Mouse (Mus musculus) B cell, adult 2 months (primary cell): ENCODE results near the gene Gatb.

Experiments used
- DNase-seq, 2 experiments: peaks; one replicate each; pipeline ENCODE4 v3.0.0; 2022

The Gatb gene

DNA sequence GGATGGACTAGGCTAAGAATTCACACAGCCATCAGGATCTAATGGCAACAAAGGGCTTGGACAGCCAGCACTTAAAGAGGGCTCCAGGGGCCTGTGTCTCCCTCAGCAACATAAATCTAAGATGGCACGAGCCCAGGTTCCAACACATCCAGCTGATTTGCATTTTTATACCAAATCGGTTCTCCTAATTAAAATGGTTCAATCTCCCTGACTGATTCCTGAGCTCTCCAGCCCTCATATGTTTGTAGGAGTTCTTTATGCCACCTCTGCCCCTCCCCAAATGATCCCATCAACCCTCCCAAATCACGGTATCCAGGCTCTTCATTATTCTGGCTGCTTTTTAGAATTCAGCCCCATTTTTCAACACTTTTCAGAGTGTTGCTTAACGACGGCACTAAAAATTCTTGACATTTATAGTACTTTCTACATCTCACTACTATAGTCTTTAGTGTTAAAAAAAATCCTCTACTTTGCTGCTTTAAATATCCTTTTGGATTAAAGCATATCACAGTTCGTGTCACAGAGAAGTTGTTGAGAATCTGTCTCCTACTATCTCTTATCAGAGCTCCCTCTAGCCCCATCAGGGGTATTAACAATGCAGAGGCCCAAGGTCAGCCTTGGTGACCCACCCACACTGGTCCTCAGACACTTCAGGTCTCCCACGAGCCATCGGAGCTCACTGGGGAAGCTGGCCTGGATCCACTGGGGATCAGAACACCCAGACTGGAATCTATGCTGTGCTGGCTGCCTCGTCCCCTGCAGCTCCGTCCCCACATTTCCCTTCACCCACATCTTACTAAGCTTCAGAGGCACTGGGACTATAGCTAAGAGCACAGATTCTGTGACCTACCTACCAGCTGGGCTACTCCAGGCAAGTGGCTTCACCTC, 88.3 kb downstream of the Gatb start:
- no peak for DNase-seq

DNA sequence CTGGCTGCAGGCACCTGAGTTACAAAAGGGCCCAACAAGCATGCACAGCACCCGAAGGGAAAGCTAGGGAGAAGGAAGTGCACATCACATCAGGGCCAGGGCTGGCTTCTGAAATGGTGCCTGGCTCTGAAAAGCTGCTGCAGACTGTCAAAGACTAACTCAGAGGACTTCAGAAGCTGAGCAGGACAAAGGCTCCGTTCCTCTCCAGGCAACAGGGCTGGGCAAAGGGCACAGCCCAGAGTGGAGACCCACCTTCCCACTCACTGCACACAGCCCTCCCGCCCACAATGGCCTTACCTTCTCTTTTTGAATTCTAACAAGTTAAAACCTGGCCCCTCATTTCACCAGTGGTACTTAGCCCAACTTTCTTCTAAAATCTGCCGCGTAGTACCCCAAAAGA, 89.9 kb downstream of the Gatb start:
- DNase-seq: no peak

DNA sequence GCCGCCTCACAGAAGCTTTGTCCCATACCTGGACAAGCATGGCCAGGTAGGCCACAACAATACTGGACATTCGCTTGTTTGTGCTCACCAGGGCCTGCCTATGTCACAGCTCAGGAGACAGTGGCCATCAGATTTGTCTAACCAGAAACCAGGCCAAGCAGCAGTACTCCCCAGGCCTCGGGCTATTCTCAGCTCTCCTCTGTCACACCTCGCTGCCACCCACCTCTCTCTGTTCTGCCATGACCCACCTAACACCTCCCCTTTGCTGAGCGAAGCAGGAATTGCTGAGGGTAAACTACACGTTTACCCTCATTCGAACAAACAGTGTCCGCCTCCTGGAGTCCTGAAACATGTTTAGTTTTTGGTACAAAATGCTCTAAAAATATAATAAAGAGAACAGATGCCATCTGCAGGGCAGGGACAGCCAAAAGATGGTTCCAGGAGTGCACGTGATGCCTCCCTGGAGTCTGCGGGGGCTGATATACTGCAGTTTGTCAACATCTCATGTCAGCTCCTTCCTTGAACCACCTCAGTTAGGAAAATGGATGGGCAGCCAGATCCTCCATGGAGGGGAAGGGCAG, 90.8 kb downstream of the Gatb start:
- no peak for DNase-seq

DNA sequence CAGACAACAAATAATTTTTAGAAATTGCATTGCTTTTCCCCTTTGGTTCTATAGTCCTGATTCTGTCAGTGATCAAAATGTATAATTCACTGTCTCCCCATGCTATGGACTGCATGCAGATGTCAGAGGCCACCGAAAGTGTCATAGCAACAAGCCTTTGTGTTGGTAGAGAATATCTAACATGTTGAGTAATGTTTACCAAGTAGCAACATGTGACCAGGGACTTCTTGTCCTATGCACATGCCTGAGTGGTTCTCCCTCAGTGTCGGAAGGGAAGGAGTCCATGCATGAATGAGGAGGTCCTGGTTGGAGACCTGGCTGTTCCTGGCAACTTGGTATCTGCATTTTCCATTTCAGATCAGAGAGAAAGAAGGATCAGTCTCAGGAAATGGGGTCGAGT, 92.2 kb downstream of the Gatb start:
- DNase-seq: no peak

DNA sequence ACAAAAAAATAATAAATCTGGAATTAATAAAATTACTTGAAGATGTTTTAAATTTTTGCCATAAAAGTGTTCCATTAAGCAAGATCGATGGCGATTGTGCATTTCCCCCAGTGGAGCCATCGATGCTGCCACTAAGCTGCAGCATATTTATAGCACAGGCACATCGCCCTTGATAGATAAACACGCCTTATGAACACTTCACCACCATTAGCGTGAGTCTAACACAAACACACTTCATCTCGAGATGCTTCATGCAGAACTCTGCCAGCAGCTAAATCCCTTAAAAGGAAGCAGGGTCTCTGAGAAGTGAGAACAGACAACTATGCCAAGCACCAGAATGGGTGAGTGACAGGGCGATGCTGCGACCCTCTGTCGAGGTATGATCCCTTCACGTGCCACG, 92.8 kb downstream of the Gatb start:
- no peak for DNase-seq

DNA sequence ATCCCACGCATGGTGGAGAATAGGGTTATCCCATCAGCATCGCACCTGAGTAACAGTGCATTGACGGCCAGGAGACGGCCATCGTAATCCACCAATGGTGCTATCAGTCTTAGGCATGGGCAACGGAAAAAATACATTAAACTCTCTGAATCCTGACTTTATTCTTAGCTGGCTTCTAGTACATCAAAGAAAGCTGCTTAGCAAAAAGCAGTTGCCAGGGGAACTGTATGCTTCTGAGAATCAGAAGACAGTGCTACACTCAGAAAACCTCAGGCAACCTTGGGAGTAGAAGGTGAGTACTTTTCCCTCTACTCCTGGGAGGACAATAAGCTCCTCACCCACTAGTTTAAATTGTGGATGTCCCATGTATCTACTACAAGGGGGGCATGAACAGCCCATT, 93.8 kb downstream of the Gatb start:
- no peak for DNase-seq

DNA sequence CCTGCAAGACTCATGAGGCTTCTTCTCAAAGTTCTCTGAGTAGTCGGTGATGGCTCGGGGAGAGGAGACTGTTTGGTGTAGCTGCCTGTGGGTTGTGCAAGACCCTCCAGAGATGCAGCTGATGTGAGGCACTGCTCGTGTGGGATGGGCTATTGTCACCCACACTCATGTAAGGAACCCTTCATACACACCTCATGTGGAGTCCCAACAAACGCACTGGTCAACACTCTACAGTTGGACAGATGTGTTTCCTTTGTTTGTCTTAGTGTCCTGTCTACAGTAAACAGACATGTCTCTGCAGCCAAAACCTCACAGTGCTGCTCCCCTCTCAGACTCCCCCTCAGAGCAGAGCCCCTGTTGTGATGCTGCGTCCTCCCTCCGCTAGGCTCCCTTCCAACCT, 95.9 kb downstream of the Gatb start:
- no peak for DNase-seq

DNA sequence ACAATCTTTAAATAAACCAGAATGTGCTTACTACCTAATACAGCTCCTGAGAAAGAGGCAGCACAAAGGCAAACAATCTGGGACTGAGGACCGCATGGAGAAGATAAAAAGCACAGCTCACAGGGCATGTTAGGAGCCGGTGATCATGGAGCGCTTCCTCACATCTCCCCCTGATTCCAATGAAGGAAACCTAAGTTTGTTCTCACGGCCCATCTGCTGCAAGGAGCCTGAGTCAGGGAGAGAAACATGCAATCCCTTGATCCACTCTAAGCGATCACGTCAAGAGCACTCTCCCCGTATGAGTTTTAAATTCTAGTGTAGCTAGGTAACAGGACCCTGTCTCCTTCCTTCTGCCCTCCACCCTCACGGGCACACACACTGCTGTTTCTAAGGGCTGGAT, 103.2 kb downstream of the Gatb start:
- DNase-seq: no peak

DNA sequence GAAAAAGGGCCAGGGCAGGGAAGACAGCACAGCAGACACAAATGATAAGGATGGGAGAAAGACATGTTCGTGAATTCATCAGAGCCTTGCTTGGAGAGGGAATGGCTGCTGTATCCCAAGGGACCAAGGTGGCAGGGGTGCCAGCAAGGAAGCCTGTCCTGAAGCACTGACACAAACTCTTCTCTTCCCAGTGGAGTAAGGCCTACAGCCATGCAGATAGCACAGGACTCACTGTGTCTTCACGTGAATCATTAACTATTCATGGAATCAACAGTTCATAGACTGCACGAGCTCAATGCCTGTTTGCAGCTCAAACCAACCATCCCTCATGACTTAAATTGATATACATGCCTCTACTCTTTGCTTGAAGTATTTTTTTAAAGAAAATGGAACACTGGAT, 104.0 kb downstream of the Gatb start:
- no peak for DNase-seq

DNA sequence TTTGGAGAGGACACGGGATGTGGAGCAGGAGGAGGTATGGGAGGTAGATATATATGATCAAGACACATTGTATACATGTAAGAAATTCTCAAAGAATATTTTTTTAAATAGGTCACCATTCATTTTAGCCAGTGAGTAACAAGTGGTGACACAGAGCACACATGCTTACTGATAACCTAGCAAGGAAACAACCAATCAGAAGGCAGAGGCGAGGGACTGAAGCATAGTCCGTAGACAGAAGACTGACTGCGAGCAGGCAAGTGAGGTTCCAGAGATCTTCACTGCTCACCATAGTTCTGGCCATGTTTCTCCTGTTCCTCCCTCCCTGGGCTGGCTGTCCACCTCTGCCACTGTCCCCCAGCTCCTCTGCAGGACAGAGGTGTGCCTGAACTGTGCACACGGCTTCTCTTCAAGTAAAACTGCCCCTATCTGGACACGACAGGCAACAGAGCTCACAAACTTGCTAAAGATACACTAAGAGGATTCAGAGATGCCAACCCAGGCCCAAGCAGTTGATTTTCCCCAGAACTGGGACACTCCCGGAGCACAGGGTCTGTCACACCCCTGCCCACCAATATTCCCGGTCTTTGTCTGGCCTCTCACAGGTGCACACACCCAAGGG, 105.5 kb downstream of the Gatb start:
- DNase-seq: no peak

DNA sequence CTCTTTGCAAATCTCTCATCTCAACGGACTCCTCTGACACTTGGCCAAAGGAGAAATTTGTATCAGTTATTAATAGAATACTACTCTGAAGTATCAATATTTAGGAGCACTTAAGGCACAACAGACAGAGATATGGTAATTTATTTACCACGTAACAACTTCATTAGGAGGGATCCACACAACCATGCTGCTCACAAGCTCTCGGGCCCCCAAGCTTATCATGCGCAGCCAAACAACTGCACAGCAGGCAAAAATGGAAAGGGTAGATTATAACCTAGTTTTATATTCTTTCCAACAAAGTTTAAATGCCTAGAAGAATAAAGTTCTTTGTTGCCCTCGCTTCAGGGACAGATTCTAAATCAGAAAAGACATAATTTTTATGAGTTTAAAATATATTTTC, 106.0 kb downstream of the Gatb start:
- no peak for DNase-seq

DNA sequence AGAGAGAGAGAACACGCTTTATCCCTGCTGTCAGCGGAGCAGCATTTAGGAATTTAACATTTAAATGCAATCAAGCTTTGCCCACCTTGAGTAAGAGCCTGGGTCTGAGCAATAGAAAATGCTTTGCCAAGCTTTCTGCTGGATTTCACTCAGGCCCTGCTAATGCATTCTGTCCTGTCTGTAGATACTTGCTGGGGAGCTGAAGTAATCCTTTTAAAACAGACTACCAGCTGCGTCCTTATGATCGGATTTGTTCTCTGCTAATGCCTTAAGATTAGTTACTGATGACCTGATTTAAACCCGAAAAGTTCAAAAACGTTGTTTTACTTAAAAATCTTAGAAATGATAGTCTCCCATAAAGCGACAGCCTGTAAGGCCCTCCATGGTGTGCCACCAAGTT, 107.2 kb downstream of the Gatb start:
- DNase-seq: no peak

DNA sequence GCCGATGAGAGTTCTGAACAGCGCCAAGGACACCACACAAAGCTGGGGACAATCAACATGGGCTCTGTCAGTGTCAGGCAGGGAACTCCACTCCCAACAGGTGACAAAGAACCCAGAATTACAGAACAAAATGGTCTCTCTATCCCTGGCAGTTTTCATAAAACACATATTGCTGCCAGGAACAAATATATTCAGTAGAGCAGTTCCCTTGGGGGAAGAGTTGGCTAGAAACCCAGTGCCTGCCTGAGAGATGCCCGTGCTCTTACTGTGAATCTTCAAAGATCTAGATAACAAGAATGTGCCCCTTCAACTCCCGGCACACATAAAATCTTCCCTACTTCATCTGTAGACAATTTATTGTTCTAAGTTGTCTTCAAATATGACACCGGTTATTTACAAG, 109.7 kb downstream of the Gatb start:
- DNase-seq: no peak

DNA sequence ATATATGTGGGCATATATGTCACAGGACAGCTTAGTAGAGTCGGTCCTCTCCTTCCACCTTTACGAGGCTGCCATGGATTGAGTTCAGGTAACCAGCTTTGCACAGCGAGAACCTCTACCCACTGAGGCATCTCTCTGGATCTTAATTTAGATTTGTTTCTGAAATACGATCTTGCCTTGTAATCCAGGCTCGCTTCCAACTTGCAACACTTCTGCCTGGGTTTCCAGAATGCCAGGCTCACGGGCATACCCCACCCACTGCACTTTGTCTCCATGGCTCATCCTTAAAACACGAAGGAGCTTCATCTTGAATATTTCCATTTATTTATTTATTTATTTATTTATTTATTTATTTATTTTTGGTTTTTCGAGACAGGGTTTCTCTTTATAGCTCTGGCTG, 111.4 kb downstream of the Gatb start:
- no peak for DNase-seq

DNA sequence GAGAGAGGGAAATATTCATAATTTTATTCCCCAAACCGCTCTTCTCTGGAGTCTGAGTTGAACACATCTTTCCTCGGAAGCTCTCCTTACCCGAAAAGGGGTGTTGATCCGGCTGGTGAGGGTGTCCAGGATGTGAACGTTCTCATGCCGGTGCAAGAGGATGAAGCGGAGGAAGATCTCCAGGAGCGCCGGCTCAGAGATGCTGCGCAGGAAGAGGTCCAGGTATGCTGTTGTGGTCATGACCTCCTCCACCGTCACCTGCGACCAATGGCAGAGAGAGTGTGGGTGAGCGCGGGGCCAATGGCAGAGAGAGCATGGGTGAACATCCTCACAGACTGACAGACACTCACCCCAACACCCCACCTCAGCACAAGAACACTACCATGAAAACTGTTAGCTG, 114.4 kb downstream of the Gatb start:
- no peak for DNase-seq

DNA sequence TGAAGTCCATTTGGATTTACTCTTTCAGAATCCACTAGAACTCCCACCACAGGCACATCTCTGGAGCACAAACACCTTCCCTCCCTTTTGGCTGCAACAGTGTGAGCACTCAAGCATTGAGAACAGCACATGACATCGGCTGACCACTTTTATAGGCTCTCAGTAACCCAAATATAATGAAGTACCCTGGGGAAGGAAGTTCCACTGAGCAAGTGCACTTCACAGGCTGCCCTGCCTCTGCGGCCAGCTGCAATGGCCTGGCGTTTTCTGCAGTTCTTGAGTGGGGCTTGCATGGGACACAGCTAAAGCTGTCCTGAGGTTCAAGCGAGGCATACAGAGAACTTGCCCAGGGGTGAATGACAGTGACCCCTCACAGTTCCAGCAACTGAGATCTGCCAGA, 117.2 kb downstream of the Gatb start:
- no peak for DNase-seq

DNA sequence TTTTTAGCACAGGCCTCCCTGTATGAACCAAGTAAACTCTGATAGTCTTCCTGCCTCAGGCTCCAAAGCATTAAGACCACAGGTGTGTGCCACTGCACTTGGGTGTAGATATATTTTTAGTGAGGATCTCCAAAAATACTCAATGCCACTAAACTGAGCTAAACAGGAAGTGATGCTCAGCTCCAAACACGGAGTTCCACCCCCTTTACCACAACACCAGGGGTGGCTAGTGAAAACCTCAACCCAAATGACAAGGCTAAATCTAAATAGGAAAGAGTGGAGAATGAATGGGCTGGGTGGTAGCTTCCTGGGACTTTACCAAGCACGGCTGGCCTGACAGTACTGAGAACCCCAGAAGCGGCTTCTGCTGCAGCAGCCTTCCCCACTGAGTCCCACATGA, 119.1 kb downstream of the Gatb start:
- no peak for DNase-seq

DNA sequence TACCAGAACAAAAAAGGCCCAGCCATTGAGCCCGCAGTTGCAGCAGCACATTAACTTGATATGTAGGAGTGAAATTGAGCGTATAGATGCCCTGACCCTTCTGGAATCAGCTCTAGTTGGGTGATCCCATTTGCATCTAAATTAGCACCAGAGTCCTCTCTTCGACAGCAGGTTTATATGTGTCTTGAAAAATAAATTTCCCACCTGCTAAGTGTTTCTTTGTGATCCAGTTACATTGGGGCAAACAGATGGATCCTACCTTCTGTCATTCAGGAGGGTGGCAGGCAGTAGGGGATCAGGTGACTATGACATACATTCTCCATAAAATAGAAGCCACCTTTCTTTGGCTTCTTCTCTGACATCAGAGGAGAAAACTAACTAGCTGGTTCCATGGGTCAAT, 121.1 kb downstream of the Gatb start:
- DNase-seq: no peak

DNA sequence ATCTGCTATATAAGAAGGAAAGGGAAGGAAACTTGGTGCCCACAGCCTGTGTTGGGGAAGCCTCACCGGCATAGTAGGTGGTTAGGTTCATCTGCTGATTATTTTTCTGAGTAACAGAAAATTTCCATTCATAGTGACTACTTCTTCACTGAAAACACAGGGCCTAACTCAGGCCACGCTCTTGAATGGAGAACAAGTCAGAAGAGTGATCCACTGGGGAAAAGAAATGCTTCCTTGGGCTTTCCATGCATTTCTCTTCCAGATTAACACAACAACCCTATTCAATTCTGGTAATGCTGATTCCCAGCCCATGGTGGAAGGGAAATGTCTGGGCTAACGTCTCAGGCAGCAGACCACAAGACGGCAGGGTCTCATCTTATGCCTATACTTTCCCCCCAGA, 124.6 kb downstream of the Gatb start:
- no peak for DNase-seq

DNA sequence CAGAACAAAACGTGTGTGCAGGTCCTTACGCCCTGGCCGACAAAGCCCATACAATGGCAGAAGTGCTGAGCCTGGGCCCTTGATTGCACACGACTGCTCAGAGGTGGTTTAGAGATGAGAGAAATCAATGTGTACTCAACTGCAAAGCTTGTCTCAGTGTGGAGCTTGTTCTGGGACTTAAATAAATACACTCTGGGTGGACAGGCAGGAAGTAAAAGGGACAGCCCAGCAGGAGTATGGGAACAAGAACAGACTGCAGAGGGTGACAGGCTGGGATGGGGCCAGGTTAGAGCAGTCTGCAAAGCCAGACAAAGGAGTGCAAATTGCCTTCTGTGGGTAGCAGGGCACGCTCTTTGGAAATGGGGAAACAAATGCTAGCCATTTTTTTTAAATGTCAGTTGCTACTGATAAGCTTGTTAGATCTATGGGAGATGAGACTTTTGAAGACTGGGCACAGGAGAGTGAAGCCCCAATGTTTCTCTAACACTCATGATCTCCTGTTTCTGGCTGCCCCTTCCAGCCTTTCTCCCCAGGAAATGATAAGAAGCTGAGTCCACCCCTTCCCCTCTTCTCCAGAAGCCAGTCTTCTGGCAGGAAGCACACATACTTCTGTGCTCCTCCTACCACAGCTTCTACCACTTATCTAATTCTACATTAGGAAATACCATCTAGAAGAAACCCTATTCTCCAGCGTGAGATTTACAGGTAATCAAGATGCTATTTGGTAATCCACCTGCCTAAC, 129.4 kb downstream of the Gatb start:
- no peak for DNase-seq
